Mouse (Mus musculus): ENCODE measurements around the gene Cnksr1.

DNA sequence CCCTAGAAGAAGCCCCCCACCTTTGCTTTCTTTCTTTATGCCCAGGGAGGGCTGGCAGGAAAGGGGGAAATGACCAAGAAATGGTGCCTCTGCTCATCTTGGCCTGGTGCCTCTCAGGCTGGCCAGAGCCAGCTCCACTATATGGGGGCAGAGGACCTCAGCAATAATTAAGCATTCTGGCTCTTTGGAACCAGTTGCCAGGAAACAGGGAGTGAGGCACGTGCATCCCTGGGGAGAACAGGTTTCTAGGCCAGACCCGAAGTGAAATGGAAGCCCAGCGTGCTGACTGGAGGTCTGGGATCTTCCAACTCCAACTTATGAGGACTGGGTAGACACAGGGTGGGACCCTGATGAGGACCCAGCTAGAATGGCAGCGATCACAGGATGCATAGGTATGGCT lies 8.1 kb upstream of the Cnksr1 start:
- TF ChIP-seq CTCF (IDR thresholded peaks at IDR 0.05; ENCODE audit: control insufficient read depth, insufficient read depth, insufficient read length) (no peak), FOSL1 (IDR thresholded peaks at IDR 0.05; ENCODE audit: insufficient read depth, low read length, poor library complexity, severe bottlenecking) (no peak), MYOD1 (IDR thresholded peaks at IDR 0.05; ENCODE audit: control insufficient read depth, insufficient read length, low read depth) (no peak), USF1 (IDR thresholded peaks at IDR 0.05; ENCODE audit: low read depth) (no peak)
